Mouse (Mus musculus): ENCODE measurements around the gene B3gnt2. TPM values are rescaled to one million over a fixed set of nuclear protein-coding genes. Genes with fewer than 3 reads are reported as not detected.
A peak's percentile ranks its signal among the peaks of the same experiment; 100 is the strongest.

B3gnt2 gene
- total and polyA plus RNA-seq, 3 experiments, result 36.8 to 66.4 TPM; not detected in 1

DNA sequence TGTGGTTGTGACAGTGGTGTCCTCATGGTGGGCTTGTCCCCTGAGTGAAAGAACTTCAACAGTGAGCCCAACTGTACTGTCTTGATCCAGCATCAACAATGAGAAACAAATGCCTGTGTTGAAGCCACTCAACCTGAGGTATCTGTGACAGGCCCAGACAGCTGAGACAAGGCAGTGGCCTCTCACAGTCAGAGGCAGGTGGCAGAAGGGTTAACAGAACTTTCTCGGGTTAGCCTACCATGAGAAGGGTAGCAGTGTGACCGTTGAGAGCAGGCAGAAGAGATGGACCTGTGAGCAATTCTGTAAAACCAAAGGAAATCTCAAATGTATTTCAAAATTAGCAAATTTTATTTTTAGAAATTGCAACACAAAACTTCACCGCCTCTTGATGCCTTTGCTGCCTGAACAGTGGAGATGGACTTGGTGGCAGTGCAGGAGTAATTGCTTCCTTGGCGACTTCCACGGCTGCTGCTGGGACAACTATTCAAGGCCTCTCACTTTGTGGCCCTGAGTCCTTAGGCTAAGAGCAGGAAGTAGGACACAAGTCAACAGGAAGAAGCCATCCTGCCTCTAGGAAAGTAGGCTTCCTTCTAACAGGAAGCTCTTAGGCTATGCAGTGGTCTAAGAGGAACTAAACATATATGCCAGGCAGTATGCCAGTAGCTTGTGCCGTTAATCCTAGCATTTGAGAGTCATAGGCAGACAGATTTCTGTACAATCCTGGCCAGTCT lies 80.8 kb downstream of the B3gnt2 start:
- no peak overlapping the region for H3K9ac ChIP-seq (ENCODE audit: control insufficient read depth, low read depth, low read length, poor library complexity, severe bottlenecking)
- peaks cover 17% of the 10 kb centered on the region for H3K79me2 ChIP-seq (ENCODE audit: control insufficient read depth, insufficient read depth, low read length, poor library complexity)
- H3K27me3 ChIP-seq (ENCODE audit: control insufficient read depth in 1 of 2, insufficient read depth in 2 of 2, low read length in 2 of 2), result no peaks in the 10 kb centered on the region
- H3K4me1 ChIP-seq (ENCODE audit: control insufficient read depth in 1 of 2, insufficient read depth in 2 of 2, low read length in 2 of 2), result peaks cover 2 to 21% of the 10 kb centered on the region in 2 experiments; a peak in 2 of 4 replicates
- H3K36me3 ChIP-seq (ENCODE audit: control insufficient read depth in 1 of 2, insufficient read depth in 2 of 2, low read length in 2 of 2), result peaks cover 0 to 12% of the 10 kb centered on the region in 2 experiments
- no peaks in the 10 kb centered on the region for H3K9me3 ChIP-seq (replicated peaks; ENCODE audit: insufficient read depth, low read length)
- no peak overlapping the region for H3K4me3 ChIP-seq (ENCODE audit: control insufficient read depth in 1 of 2, insufficient read depth in 1 of 2, low read depth in 2 of 2, low read length in 2 of 2)
- TF ChIP-seq GATA1 (IDR thresholded peaks at IDR 0.05; ENCODE audit: low read depth, low read length) (no peak), ZKSCAN1 (IDR thresholded peaks at IDR 0.05; ENCODE audit: low read depth, low read length) (no peak), ZMIZ1 (IDR thresholded peaks at IDR 0.05; ENCODE audit: low read depth, low read length) (no peak), UBTF (IDR thresholded peaks at IDR 0.05; ENCODE audit: borderline replicate concordance, insufficient read depth, low read depth, low read length) (no peak), GABPA (IDR thresholded peaks at IDR 0.05; ENCODE audit: low read depth, low read length) (no peak)
- H3K27ac ChIP-seq (ENCODE audit: control insufficient read depth, low read depth, low read length), result no peak overlapping the region
- DNase-seq (ENCODE audit: low read depth, low spot score), result peak; percentile 55

GRCm38 (mm10) chr11:22778596-22778995 lies 82.2 kb downstream of the B3gnt2 start:
- no peak for DNase-seq (ENCODE audit: low read depth, low spot score)
- no peak overlapping the region for H3K4me3 ChIP-seq (ENCODE audit: control insufficient read depth in 1 of 2, insufficient read depth in 1 of 2, low read depth in 2 of 2, low read length in 2 of 2)
- no peak overlapping the region for H3K9ac ChIP-seq (ENCODE audit: control insufficient read depth, low read depth, low read length, poor library complexity, severe bottlenecking)
- H3K36me3 ChIP-seq (ENCODE audit: control insufficient read depth in 1 of 2, insufficient read depth in 2 of 2, low read length in 2 of 2), result peaks cover 6 to 11% of the 10 kb centered on the region in 2 experiments; a peak in 3 of 4 replicates
- H3K9me3 ChIP-seq (replicated peaks; ENCODE audit: insufficient read depth, low read length), result no peaks in the 10 kb centered on the region
- peaks cover 7% of the 10 kb centered on the region for H3K79me2 ChIP-seq (ENCODE audit: control insufficient read depth, insufficient read depth, low read length, poor library complexity)
- H3K27me3 ChIP-seq (ENCODE audit: control insufficient read depth in 1 of 2, insufficient read depth in 2 of 2, low read length in 2 of 2), result no peaks in the 10 kb centered on the region
- peaks cover 2 to 21% of the 10 kb centered on the region in 2 experiments; a peak in 2 of 4 replicates for H3K4me1 ChIP-seq (ENCODE audit: control insufficient read depth in 1 of 2, insufficient read depth in 2 of 2, low read length in 2 of 2)
- TF ChIP-seq NELFE (IDR thresholded peaks at IDR 0.05; ENCODE audit: low read depth, low read length), result no peak
- TF ChIP-seq MAFK (IDR thresholded peaks at IDR 0.05; ENCODE audit: borderline replicate concordance, low read depth, low read length), result peak; percentile 60; the same call in 1 of the 2 replicates
- H3K27ac ChIP-seq (ENCODE audit: control insufficient read depth, low read depth, low read length), result no peak overlapping the region

- H3K36me3 ChIP-seq (ENCODE audit: control insufficient read depth in 1 of 2, insufficient read depth in 2 of 2, low read length in 2 of 2), result peaks cover 6 to 11% of the 10 kb centered on the region in 2 experiments; a peak in 3 of 4 replicates
- H3K27ac ChIP-seq (ENCODE audit: control insufficient read depth, low read depth, low read length), result no peak overlapping the region
- H3K9me3 ChIP-seq (replicated peaks; ENCODE audit: insufficient read depth, low read length), result no peaks in the 10 kb centered on the region
- H3K79me2 ChIP-seq (ENCODE audit: control insufficient read depth, insufficient read depth, low read length, poor library complexity), result peaks cover 3% of the 10 kb centered on the region; the same call in 1 of the 2 replicates
- H3K9ac ChIP-seq (ENCODE audit: control insufficient read depth, low read depth, low read length, poor library complexity, severe bottlenecking), result no peak overlapping the region
- H3K4me3 ChIP-seq (ENCODE audit: control insufficient read depth in 1 of 2, insufficient read depth in 1 of 2, low read depth in 2 of 2, low read length in 2 of 2), result no peak overlapping the region
- H3K4me1 ChIP-seq (ENCODE audit: control insufficient read depth in 1 of 2, insufficient read depth in 2 of 2, low read length in 2 of 2), result peaks cover 2 to 11% of the 10 kb centered on the region in 2 experiments; a peak in 2 of 4 replicates
- peak; percentile 75 for DNase-seq (ENCODE audit: low read depth, low spot score)
- no peaks in the 10 kb centered on the region for H3K27me3 ChIP-seq (ENCODE audit: control insufficient read depth in 1 of 2, insufficient read depth in 2 of 2, low read length in 2 of 2)
- TF ChIP-seq MYC (IDR thresholded peaks at IDR 0.05; ENCODE audit: low read depth, low read length), result 0 out of 2 replicates have a peak, but pooled peaks have one; percentile 55
- no peak for TF ChIP-seq MAX (IDR thresholded peaks at IDR 0.05; ENCODE audit: low read length)
- no peak for TF ChIP-seq TAL1 (IDR thresholded peaks at IDR 0.05; ENCODE audit: low read length)
- TF ChIP-seq ZC3H11A (IDR thresholded peaks at IDR 0.05; ENCODE audit: low read depth, low read length), result peak; percentile 53; the same call in 1 of the 2 replicates
- peak; percentile 51 for TF ChIP-seq RAD21 (IDR thresholded peaks at IDR 0.05; ENCODE audit: low read depth, low read length)
- no peak for TF ChIP-seq MEF2A (IDR thresholded peaks at IDR 0.05; ENCODE audit: extremely low read depth, insufficient replicate concordance, low read depth, low read length, poor library complexity, severe bottlenecking)
- TF ChIP-seq KAT2A (conservative IDR thresholded peaks at IDR 0.05; ENCODE audit: low read depth, low read length), result no peak
- TF ChIP-seq MYB (IDR thresholded peaks at IDR 0.05; ENCODE audit: low read depth, low read length), result no peak
- TF ChIP-seq MAFK (IDR thresholded peaks at IDR 0.05; ENCODE audit: borderline replicate concordance, low read depth, low read length), result no peak
- no peak for TF ChIP-seq BHLHE40 (IDR thresholded peaks at IDR 0.05; ENCODE audit: borderline replicate concordance, low read depth, low read length)
- TF ChIP-seq POLR2AphosphoS2 (IDR thresholded peaks at IDR 0.05; ENCODE audit: low read length), result no peak; the same call in 1 of the 2 replicates
- no peak for TF ChIP-seq E2F4 (IDR thresholded peaks at IDR 0.05; ENCODE audit: borderline replicate concordance, low read depth, low read length)
- peak; percentile 32 to 56 (median 53); a peak in 5 of 6 replicates for TF ChIP-seq CTCF (IDR thresholded peaks at IDR 0.05 in 2 of 3, conservative IDR thresholded peaks at IDR 0.05 in 1 of 3; ENCODE audit: control insufficient read depth in 1 of 3, insufficient read depth in 1 of 3, low read depth in 2 of 3, low read length in 3 of 3, poor library complexity in 1 of 3, severe bottlenecking in 1 of 3)
- TF ChIP-seq CHD2 (IDR thresholded peaks at IDR 0.05; ENCODE audit: low read length), result no peak
- no peak for TF ChIP-seq ZMIZ1 (IDR thresholded peaks at IDR 0.05; ENCODE audit: low read depth, low read length)
- TF ChIP-seq ELF1 (IDR thresholded peaks at IDR 0.05; ENCODE audit: low read depth, low read length), result no peak
- peak; percentile 74 for TF ChIP-seq SMC3 (IDR thresholded peaks at IDR 0.05; ENCODE audit: low read depth, low read length)
- TF ChIP-seq RCOR1 (IDR thresholded peaks at IDR 0.05; ENCODE audit: low read depth, low read length), result no peak
- TF ChIP-seq CHD1 (IDR thresholded peaks at IDR 0.05; ENCODE audit: low read depth, low read length), result no peak
These were observed 83.2 kb downstream of the B3gnt2 start for GRCm38 (mm10) chr11:22777531-22777930.
